Mouse (Mus musculus) embryonic facial prominence, embryonic 15.5 days (tissue): ENCODE results near the gene Sox5. TPM values are rescaled to one million over a fixed set of nuclear protein-coding genes. Genes with fewer than 3 reads are reported as not detected.

Experiments used
- ATAC-seq: fragments of 200-750 bp; cut with Nextera tagmentation; 2 replicates; pipeline ENCODE4 v1.8.0; 2017; ENCODE audit warnings: low read depth, moderate TSS enrichment; ENCODE audit not compliant: insufficient number of reproducible peaks, low FRiP score, low TSS enrichment
- H3K27ac ChIP-seq: fragments of 300-500 bp; sonication (generic); replicated peaks from 2 replicates; pipeline ENCODE4 v1.5.1; 2015; ENCODE audit warnings: mild to moderate bottlenecking, inconsistent platforms
- H3K27me3 ChIP-seq: fragments of 300-500 bp; sonication (generic); 2 replicates; pipeline ENCODE4 v1.6.1; 2015; ENCODE audit warnings: inconsistent platforms
- H3K36me3 ChIP-seq: fragments of 300-500 bp; sonication (generic); 2 replicates; pipeline ENCODE4 v1.6.1; 2015; ENCODE audit warnings: mild to moderate bottlenecking, inconsistent platforms
- H3K4me1 ChIP-seq: fragments of 300-500 bp; sonication (generic); 2 replicates; pipeline ENCODE4 v1.6.1; 2015; ENCODE audit warnings: inconsistent platforms
- H3K4me2 ChIP-seq: fragments of 300-500 bp; sonication (generic); replicated peaks from 2 replicates; pipeline ENCODE4 v1.6.1; 2015; ENCODE audit warnings: mild to moderate bottlenecking, inconsistent platforms
- H3K4me3 ChIP-seq: fragments of 300-500 bp; sonication (generic); replicated peaks from 2 replicates; pipeline ENCODE4 v1.5.1; 2015; ENCODE audit warnings: mild to moderate bottlenecking, inconsistent platforms
- H3K9ac ChIP-seq: fragments of 300-500 bp; sonication (generic); 2 replicates; pipeline ENCODE4 v1.6.1; 2015; ENCODE audit warnings: inconsistent platforms
- H3K9me3 ChIP-seq: fragments of 300-500 bp; sonication (generic); replicated peaks from 2 replicates; pipeline ENCODE4 v1.6.1; 2016; ENCODE audit warnings: inconsistent platforms
- WGBS: fragments of 180-500 bp; shearing (Covaris S2); methylation state at CpG from one replicate; pipeline ENCODE4 v1.1.7; 2015; 5-methylcytosine and 5-hydroxymethylcytosine counted together
- polyA plus RNA-seq: library from polyadenylated mRNA; unstranded; fragments of >200 nt; fragmentation: Nextera tagmentation; extraction: Ambion mirVana; gene quantifications from 2 replicates; pipeline ENCODE4 v1.2.1, GENCODE M21; 2015

The Sox5 gene
- polyA plus RNA-seq, 1 experiment from 2014 or later, result 20.5 TPM

DNA sequence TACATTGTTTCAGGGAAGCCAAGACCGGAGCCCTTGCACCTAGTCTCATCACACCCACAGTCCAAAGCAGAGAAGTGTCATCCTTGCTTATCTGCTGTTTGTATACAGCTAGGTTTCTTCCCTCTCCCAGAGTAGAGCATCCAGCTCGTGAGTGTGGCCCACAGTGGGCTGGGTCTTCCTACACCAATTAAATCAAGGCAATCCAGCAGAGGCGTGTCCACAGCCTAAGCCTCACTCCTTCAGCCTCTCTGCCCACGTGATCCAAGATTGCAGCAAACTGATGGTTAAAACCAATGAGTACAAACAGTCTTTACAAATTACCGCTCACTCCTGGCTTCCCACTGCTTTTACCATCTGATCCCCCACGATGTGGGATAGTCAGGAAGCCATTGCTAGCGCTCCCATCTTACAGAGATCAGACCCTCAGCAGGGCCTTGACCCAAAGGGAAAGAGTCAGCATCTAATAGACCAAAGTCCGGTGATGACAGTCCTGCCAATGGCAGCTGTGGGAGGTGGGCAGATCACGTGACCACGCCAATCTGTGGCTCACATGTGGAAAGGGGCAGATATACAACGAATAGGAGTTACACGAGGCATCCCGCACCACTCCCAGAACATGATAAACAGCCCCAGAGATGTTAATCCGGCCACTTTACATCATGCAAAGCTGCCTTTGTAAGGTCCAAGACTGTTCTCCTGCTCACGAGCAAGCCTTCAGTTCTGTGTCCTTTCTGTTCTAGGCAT is 9.4 kb downstream of the Sox5 start:
- ATAC-seq, result no peak
- no peaks in the 10 kb centered on the region for H3K9me3 ChIP-seq
- H3K27me3 ChIP-seq, result peaks cover 4% of the 10 kb centered on the region; the same call in 1 of the 2 replicates
- H3K4me1 ChIP-seq, result no peaks in the 10 kb centered on the region
- H3K27ac ChIP-seq, result no peak overlapping the region
- 60% methylated on average over 15 of the region's 15 CpGs for WGBS
- no peak overlapping the region for H3K4me2 ChIP-seq
- H3K9ac ChIP-seq, result no peak overlapping the region
- no peak overlapping the region for H3K4me3 ChIP-seq
- no peaks in the 10 kb centered on the region for H3K36me3 ChIP-seq

DNA sequence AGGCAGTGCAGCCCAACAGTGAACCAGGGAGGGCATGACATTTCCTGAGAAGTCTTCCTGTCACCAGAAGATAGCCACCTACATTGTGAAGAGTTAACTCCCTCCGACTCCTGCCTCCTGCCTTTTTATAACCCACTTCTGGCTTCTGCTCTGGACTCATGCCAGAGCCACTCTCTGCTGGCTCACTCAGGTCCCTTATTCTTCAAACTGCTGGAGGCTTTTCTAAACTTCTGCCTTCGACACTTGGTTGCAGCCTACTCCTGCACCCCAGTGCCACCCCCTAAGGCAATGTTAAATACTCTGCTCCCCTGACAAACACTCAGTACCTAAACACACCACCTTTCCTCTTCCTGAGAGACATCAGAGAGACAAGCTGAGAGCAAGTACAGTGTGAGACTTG is 12.7 kb downstream of the Sox5 start:
- H3K4me2 ChIP-seq, result no peak overlapping the region
- H3K4me3 ChIP-seq, result no peak overlapping the region
- no peak overlapping the region for H3K9ac ChIP-seq
- peaks cover 4% of the 10 kb centered on the region; the same call in 1 of the 2 replicates for H3K27me3 ChIP-seq
- no peaks in the 10 kb centered on the region for H3K9me3 ChIP-seq
- H3K36me3 ChIP-seq, result no peaks in the 10 kb centered on the region
- WGBS, result 29% methylated on average over 2 of the region's 2 CpGs
- H3K27ac ChIP-seq, result no peak overlapping the region
- ATAC-seq, result no peak
- no peaks in the 10 kb centered on the region for H3K4me1 ChIP-seq

DNA sequence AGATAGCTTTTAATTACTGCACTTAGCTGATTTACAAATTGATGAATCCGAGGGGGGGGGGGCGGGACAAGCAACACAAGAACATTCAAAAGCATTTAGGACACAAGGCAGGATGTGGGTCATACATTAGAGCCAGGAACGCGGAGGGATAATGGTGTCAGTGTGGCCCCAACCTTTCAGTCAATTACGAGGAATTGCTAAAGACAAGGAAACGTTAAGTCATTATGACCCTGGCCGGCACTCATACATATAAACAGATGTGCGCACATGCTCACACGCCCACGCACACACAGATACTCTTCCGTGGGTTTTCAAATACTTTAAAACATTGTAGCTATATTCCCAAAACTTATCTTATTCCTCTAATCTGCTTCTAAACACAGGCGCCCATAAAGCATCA is 19.9 kb downstream of the Sox5 start:
- 55% methylated on average over 12 of the region's 12 CpGs for WGBS
- Histone ChIP-seq H3K9ac (no peak overlapping the region), H3K4me2 (no peak overlapping the region), H3K27ac (no peak overlapping the region), H3K27me3 (no peaks in the 10 kb centered on the region), H3K4me3 (no peak overlapping the region), H3K9me3 (no peaks in the 10 kb centered on the region), H3K4me1 (no peaks in the 10 kb centered on the region), H3K36me3 (no peaks in the 10 kb centered on the region)
- no peak for ATAC-seq

DNA sequence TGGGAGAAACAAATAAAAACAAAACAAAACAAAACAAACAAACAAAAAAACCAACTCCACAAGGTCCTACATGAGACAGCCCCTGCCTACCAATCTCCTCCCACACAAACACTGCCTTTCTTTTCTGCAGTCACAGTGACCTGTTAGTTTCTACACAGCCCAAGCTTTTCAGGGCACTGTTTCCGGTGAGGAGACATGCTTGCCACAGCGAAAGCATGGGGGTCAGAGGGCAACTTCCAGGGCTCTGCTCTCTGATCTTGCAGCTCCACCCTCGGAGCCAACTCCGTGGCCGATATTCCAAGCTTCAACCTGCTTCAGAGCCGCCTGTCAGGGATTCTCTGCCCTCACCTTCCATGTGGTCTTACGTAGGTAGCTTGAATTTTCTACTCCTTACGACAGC is 22.6 kb downstream of the Sox5 start:
- H3K9me3 ChIP-seq, result no peaks in the 10 kb centered on the region
- H3K4me1 ChIP-seq, result no peaks in the 10 kb centered on the region
- no peak overlapping the region for H3K27ac ChIP-seq
- no peak overlapping the region for H3K4me3 ChIP-seq
- H3K9ac ChIP-seq, result no peak overlapping the region
- no peak overlapping the region for H3K4me2 ChIP-seq
- 36% methylated on average over 8 of the region's 8 CpGs for WGBS
- H3K36me3 ChIP-seq, result no peaks in the 10 kb centered on the region
- no peak for ATAC-seq
- H3K27me3 ChIP-seq, result no peaks in the 10 kb centered on the region

DNA sequence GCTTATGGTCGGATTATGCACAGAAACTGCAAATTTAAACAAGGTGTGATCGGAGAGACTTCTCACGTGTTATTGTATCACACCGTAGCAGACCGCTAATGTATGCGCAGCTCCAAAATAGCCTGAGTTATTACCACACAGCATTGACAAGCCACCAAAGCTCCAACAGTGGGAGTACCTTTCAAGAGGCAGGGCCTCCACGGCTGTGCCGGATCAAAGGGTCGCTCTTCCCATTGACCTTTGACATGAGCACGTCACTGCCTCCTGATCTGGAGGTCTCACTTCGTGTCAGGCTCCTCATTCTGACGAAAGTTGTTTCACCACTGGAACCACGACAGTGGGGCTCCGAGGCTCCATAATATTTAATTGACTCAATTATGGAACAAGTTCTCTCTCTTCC is 24.4 kb downstream of the Sox5 start:
- H3K4me3 ChIP-seq, result no peak overlapping the region
- WGBS, result 49% methylated on average over 14 of the region's 14 CpGs
- no peak for ATAC-seq
- H3K4me2 ChIP-seq, result no peak overlapping the region
- no peaks in the 10 kb centered on the region for H3K27me3 ChIP-seq
- no peak overlapping the region for H3K27ac ChIP-seq
- no peak overlapping the region for H3K9ac ChIP-seq
- H3K4me1 ChIP-seq, result peaks cover 10% of the 10 kb centered on the region; the same call in 1 of the 2 replicates
- no peaks in the 10 kb centered on the region for H3K36me3 ChIP-seq
- no peaks in the 10 kb centered on the region for H3K9me3 ChIP-seq

DNA sequence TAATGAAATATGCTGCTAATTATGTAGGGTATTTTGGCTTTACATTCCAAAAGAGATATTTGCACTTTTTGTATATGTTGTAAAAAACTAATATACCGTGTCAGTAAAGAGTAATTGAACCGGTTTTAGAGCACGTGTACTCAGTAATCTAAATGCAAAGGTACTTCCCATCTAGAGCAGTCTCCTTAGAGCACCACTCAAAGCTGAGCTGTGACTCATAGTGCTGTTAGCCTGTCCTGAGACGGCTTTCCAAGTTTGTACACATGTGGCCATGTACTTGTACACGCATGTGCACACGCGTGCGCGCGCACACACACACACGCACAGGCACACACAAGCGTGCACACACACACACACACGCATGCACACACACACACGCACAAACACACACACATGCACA is 25.3 kb downstream of the Sox5 start:
- Histone ChIP-seq H3K4me3 (no peak overlapping the region), H3K9me3 (no peaks in the 10 kb centered on the region), H3K27ac (no peak overlapping the region), H3K4me1 (peaks cover 10% of the 10 kb centered on the region; the same call in 1 of the 2 replicates), H3K4me2 (no peak overlapping the region), H3K36me3 (no peaks in the 10 kb centered on the region), H3K27me3 (no peaks in the 10 kb centered on the region), H3K9ac (no peak overlapping the region)
- 85% methylated on average over 14 of the region's 14 CpGs for WGBS
- no peak for ATAC-seq

DNA sequence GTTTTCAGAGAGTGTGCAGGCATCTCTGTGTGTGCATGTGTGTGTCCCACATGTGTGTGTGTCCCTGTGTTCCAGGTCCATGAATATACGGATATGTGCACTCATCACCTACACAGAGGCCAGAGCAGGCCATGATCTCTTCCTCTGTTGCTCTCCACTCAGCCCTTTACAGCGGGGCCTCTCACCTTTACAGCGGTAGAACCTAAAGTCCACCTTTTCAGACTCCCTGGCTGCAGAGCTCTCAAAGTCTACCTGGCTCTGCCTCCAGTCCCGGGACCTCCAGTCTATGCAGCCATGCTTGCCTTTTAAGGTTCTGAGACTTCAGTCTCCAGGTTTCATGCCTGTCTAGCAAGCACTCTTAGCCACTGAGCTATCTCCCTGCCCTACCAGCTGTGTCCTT is 26.5 kb downstream of the Sox5 start:
- Histone ChIP-seq H3K9ac (no peak overlapping the region), H3K27ac (no peak overlapping the region), H3K36me3 (no peaks in the 10 kb centered on the region), H3K4me1 (peaks cover 10% of the 10 kb centered on the region; the same call in 1 of the 2 replicates), H3K4me2 (no peak overlapping the region), H3K4me3 (no peak overlapping the region), H3K9me3 (no peaks in the 10 kb centered on the region), H3K27me3 (no peaks in the 10 kb centered on the region)
- WGBS, result 82% methylated on average over 4 of the region's 4 CpGs
- no peak for ATAC-seq

DNA sequence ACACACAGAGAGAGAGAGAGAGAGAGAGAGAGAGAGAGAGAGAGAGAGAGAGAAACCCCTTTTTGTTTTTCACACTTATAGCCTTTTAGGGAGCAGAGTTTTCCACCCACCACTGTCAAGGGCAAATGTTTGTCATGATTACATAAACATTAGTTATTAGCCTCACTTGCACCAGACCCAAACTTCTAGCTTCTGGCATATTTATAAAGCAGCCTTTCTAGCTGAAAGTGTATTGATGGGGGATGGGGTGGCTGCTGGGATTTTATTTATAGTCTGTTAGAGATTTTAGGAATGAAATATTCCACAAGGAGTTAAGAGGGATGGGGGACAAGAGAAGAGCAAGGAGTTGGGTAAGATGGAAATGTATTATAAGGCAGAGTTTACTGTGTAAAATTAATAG is 27.4 kb downstream of the Sox5 start:
- Histone ChIP-seq H3K9ac (no peak overlapping the region), H3K4me1 (peaks cover 10% of the 10 kb centered on the region; the same call in 1 of the 2 replicates), H3K9me3 (no peaks in the 10 kb centered on the region), H3K36me3 (no peaks in the 10 kb centered on the region), H3K27ac (no peak overlapping the region), H3K4me3 (no peak overlapping the region), H3K4me2 (no peak overlapping the region), H3K27me3 (no peaks in the 10 kb centered on the region)
- ATAC-seq, result no peak

DNA sequence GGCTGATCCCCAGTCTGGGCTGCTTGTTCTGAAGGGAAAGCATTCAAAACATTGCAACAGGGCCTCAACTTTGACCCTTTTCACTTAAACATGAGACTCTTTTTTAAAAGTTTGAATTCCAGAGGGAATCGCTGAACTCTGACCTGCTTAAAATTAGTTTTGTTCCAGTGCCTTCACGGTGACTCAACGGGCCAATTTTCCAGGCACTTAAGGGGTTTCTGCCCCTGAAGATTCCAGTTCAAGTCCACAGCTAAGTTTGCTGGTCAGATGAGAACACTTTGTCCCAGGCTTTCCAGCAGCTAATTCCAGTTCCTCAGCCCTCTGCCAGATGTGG is 27.8 kb downstream of the Sox5 start:
- Histone ChIP-seq H3K4me2 (no peak overlapping the region), H3K36me3 (no peaks in the 10 kb centered on the region), H3K9me3 (no peaks in the 10 kb centered on the region), H3K4me1 (peaks cover 10% of the 10 kb centered on the region; the same call in 1 of the 2 replicates), H3K27me3 (no peaks in the 10 kb centered on the region), H3K27ac (no peak overlapping the region), H3K9ac (no peak overlapping the region), H3K4me3 (no peak overlapping the region)
- 11% methylated on average over 3 of the region's 3 CpGs for WGBS
- ATAC-seq, result no peak

DNA sequence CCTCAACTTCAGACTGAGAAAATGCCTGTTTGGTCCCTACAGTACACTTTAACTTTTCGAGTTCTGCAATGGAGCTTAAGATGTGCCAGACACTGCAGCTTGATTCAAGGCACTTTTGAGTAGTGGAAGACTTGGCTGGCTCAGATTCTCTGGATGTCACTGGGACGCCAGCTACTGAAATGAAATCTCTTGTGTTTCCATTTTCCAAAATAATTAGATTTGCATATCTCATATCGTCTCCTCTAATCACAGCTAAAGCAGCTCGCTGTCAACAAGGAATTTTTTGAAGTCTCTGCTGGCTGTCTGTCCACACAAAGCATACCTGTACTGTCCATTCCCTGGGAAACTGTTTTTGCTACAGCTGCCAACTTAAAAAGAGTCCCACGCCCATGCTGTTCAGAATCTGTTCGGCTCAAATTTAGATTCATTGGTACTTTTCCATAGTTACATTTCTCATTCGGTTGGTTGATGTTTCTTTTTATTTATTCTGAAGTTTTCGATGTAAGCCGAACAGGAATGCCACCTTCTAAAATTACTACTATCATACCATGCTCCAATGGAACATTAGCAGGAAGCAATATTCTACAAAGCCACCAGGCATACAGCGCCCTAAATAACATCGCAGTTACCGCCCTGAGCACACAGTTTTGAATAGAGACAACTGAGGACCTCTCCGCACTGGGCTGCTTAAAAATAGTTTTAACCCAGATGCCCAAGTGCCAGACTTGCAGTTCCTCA is 28.4 kb downstream of the Sox5 start:
- Histone ChIP-seq H3K36me3 (no peaks in the 10 kb centered on the region), H3K27ac (no peak overlapping the region), H3K4me1 (peaks cover 10% of the 10 kb centered on the region; the same call in 1 of the 2 replicates), H3K27me3 (no peaks in the 10 kb centered on the region), H3K4me2 (no peak overlapping the region), H3K9ac (no peak overlapping the region), H3K9me3 (no peaks in the 10 kb centered on the region), H3K4me3 (no peak overlapping the region)
- WGBS, result 44% methylated on average over 13 of the region's 13 CpGs
- no peak for ATAC-seq

DNA sequence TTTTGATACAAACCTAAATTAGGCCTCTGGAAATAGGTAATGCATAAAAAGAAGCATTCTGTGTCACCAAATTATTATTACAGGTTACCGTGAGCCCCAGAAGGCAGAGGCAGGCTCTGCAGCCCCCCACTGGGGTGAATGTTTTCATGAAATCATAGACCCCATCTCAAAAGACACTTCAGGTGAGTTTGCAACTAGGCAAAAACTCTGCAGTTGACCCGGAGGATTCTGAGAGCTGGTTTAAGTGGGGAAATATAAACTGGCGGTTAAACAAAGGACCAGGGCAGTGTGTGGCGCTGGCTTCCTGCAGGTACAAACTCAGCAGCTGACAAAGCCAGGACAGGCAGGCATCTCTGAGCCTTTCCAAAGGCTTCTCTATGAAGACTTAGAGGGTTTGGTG is 30.2 kb downstream of the Sox5 start:
- no peak overlapping the region for H3K27ac ChIP-seq
- WGBS, result 87% methylated on average over 4 of the region's 4 CpGs
- peaks cover 10% of the 10 kb centered on the region; the same call in 1 of the 2 replicates for H3K4me1 ChIP-seq
- no peaks in the 10 kb centered on the region for H3K27me3 ChIP-seq
- ATAC-seq, result no peak
- H3K4me3 ChIP-seq, result no peak overlapping the region
- H3K36me3 ChIP-seq, result no peaks in the 10 kb centered on the region
- no peak overlapping the region for H3K4me2 ChIP-seq
- no peak overlapping the region for H3K9ac ChIP-seq
- no peaks in the 10 kb centered on the region for H3K9me3 ChIP-seq

DNA sequence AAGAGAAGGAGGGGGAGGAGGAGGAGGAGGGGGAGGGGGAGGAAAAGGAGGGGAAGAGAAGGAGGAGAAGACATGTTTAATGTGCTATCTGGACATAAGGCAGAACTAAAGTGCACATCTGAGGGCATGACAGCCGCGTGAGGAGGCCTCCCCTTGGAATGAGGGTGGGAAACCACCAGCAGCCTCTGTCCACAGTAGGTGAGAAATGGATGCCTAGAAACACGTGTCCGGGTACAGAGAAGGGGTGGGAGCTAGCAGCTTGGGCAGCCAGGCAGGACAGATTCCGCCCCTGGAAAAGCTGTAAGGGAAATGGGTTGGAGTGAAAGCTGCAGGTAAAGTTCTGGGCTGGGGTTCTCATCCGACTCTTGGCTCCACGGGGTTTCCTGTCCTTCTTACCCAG is 31.6 kb downstream of the Sox5 start:
- no peaks in the 10 kb centered on the region for H3K9me3 ChIP-seq
- H3K27ac ChIP-seq, result no peak overlapping the region
- H3K9ac ChIP-seq, result no peak overlapping the region
- H3K36me3 ChIP-seq, result no peaks in the 10 kb centered on the region
- H3K4me3 ChIP-seq, result no peak overlapping the region
- H3K4me1 ChIP-seq, result peaks cover 10% of the 10 kb centered on the region; the same call in 1 of the 2 replicates
- ATAC-seq, result no peak
- H3K4me2 ChIP-seq, result no peak overlapping the region
- 63% methylated on average over 7 of the region's 7 CpGs for WGBS
- no peaks in the 10 kb centered on the region for H3K27me3 ChIP-seq
